Mouse (Mus musculus): Measurements from ENCODE around the gene Fam167b.

DNA sequence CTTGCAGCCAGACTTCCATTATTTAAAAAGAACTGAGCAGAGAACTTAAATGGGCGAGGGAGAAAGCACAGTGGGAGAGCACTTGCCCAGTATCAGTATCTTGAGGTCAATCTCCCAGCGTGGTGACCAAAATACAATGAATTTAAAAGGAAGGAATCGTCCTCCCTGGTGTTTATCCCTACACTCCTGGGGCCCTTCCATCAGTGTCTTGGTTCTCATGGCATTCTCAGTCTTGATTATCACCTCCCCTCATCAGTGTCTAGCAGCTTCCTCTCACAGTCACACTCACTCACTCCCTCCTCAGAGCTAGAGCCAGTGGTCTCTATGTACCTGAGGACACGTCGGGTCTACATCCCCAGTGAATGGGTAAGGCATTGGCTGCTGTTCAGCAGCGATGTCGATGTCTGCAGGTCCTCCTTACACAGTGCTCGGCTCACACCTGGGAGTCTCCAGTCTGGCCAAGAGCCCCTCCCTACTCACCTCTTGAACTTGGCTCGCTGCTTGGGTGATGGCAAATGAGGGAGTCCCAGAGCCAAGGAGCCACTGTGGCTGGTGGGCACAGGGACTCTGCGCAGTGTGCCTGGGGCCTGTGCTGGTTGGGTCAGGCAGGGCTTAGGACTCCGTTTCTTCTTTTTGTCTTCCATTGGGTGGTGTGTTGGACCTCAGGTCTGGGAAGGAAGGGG, 43.9 kb upstream of the Fam167b start:
- TF ChIP-seq POLR2A (IDR thresholded peaks at IDR 0.05; ENCODE audit: control insufficient read depth, low read depth, low read length) = no peak
- TF ChIP-seq CTCF (IDR thresholded peaks at IDR 0.05; ENCODE audit: control insufficient read depth, insufficient read depth, insufficient replicate concordance, low read depth, low read length) = no peak

Data from testis, adult 2 months (tissue).